Mouse (Mus musculus) heart, adult 2 months (tissue): ENCODE results near the gene Tm7sf3.

Experiments
- CTCF ChIP-seq: fragments of 200-600 bp; IDR thresholded peaks from 2 replicates; pipeline ENCODE4 v1.8.1; 2022; ENCODE audit warnings: antibody characterized with exemption, mild to moderate bottlenecking, moderate library complexity
- EP300 ChIP-seq: fragments of 200-500 bp; IDR thresholded peaks from 2 replicates; pipeline ENCODE4 v1.6.1; 2011; ENCODE audit warnings: low read depth, low read length, control low read depth; ENCODE audit not compliant: insufficient read depth

DNA sequence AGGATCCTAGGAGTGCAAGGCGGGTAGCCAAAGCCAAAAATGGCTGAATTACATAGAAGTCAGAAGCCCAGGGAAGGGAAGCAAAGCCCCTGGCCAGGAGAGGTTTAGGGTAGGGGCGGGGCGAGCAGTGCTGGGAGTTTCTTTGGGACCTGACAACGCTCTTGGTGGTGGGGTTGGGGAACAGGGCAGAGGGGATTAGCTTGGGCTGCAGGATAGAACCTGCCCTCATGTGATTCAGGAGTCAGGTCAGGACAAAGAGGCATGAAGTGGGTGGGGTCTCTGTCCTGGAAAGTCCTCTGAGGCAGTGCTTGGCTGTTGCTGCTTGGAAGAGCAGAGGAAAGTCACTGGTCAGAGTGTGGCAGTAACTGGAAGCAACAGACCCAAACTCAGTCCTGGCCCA, 41.3 kb upstream of the Tm7sf3 start:
- no peak for TF ChIP-seq CTCF
- no peak for TF ChIP-seq EP300
